Mouse (Mus musculus): ENCODE measurements at regions not wholly inside any gene's neighbourhood (a gene's known extent, or its start where the extent isn't known, plus 50 kb on each side); places are given as distances from the start of the nearest gene placed in this dataset.
A peak's percentile ranks its signal among the peaks of the same experiment; 100 is the strongest.
"Not testable (repeated sequence)": the region's sequence is repeated elsewhere in the genome, so short reads cannot be mapped to it uniquely, and the experiment has no call there.

DNA sequence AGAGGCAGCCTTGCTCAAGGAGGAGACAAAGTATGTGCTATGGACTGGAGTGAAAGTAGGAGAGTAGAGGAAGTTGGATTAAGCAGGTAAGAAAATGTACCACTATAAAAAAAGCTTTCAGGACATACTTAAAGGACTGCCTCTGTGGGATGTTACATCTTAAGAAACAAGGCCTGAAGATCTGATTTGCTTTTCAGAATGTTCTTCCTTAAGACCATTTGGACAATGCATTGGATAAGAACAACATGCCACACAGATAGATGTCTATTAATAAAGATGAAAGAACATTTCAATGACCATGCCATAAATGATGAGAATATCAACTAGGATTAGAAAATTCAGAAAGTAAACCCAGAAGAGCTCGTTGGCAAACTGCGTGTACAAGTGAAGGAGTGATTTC, 276.6 kb upstream of the Ubash3b start:
- 99% methylated on average over 2 of the region's 2 CpGs for WGBS
- Histone ChIP-seq H3K27me3 (no peaks in the 10 kb centered on the region), H3K4me1 (no peaks in the 10 kb centered on the region), H3K27ac (replicated peaks) (no peak overlapping the region), H3K36me3 (peaks cover 67% of the 10 kb centered on the region), H3K4me2 (replicated peaks) (no peak overlapping the region), H3K9ac (replicated peaks) (no peak overlapping the region), H3K9me3 (peaks cover 27% of the 10 kb centered on the region), H3K4me3 (no peak overlapping the region)
- no peak for ATAC-seq (ENCODE audit: low FRiP score, low read depth)

DNA sequence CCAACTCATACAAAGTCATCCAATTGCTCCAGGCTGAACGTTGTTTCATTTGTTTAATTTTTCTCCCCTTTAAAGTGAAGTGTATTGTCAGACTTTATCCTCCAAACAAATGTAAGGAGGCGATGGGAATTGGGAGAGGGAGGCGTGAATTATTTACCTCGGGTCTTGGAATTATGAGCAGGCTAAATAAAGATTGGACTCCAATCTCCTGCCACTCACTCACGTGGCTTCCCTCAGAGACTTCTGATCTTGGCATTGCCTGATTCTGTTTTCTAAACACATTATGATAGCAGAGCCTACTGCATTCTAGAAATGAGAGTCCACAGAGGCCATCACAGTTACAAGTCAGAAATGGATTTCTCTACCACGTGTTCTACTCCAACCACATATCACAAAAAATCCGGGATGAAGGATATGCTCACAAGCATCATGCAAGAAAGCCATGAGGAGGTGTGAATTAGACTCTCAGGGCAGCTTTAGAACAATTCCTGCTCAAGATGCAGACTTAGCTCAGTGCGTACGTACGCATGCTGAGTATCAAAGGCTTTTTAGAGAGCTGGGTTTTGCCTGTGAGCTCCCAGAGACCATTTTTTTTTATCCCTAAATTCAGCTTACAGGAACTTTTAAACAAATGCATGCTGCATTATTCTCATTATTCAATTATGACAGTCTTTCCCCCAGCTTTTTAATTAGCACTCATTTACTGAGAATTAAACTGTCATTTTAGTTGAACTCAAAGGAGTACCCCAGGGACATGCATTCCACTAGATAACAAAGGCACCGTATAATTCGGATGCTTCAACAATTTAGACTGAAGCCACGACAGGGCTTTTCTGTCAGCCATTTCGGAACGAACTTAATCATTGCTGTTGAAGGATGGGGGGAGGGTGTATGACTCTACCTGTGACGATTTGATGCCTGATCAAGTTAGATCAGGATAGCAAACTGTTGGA, 269.2 kb upstream of the Ubash3b start:
- no peaks in the 10 kb centered on the region for H3K27me3 ChIP-seq
- H3K36me3 ChIP-seq, result peaks cover 21% of the 10 kb centered on the region
- peaks cover 27% of the 10 kb centered on the region for H3K4me1 ChIP-seq
- peak overlapping the region; percentile 61 for H3K27ac ChIP-seq (replicated peaks)
- no peak for ATAC-seq (ENCODE audit: low FRiP score, low read depth)
- H3K4me2 ChIP-seq (replicated peaks), result peak overlapping the region; percentile 14; the same call in 1 of the 2 replicates
- no peak overlapping the region for H3K4me3 ChIP-seq
- no peaks in the 10 kb centered on the region for H3K9me3 ChIP-seq
- H3K9ac ChIP-seq (replicated peaks), result no peak overlapping the region
- WGBS, result 39% methylated on average over 16 of the region's 16 CpGs

DNA sequence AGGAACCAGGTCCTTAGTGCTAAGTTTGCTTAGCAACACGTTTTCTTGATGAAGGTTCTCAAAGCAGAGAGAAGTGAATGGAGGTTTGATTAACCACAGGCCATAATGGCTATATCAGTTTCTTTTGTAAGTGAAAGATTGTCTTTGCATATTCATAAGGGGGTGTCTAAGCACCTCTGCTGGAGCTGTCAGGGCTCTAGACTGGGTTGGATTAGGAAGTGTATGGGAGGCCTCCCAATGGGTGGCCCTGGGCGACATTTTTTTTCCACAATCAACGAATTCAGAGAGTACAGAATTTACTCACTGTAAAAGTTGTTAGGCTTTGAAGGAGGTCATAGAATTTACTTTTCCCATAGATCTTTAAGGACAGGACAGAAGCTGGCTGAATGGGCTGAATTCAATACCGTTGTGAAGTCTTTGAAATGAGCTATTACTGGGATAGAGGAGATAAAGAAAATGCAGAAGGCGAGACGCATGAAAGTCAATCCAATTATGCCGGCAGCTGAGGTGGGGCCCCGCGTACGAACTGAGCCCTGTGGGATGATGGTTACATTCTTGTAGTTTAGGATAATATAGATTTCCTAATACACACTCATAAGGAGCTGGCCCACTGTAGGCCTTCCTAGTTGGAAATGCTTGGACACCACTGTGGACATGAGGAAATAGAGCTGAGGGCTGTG, 268.4 kb upstream of the Ubash3b start:
- Histone ChIP-seq H3K4me3 (no peak overlapping the region), H3K4me2 (replicated peaks) (peak overlapping the region; percentile 14; the same call in 1 of the 2 replicates), H3K27me3 (no peaks in the 10 kb centered on the region), H3K9ac (replicated peaks) (no peak overlapping the region), H3K9me3 (no peaks in the 10 kb centered on the region), H3K36me3 (peaks cover 16% of the 10 kb centered on the region), H3K27ac (replicated peaks) (peak overlapping the region; percentile 61), H3K4me1 (peaks cover 31% of the 10 kb centered on the region)
- ATAC-seq (ENCODE audit: low FRiP score, low read depth), result peak; percentile 89
- WGBS, result 19% methylated on average over 10 of the region's 10 CpGs

GRCm38 (mm10) chr9:41429236-41429635, 267.7 kb upstream of the Ubash3b start:
- Histone ChIP-seq H3K27ac (replicated peaks) (no peak overlapping the region), H3K4me2 (replicated peaks) (no peak overlapping the region), H3K9me3 (no peaks in the 10 kb centered on the region), H3K4me1 (peaks cover 31% of the 10 kb centered on the region), H3K4me3 (no peak overlapping the region), H3K9ac (replicated peaks) (no peak overlapping the region), H3K27me3 (no peaks in the 10 kb centered on the region), H3K36me3 (peaks cover 15% of the 10 kb centered on the region)
- 74% methylated on average over 4 of the region's 4 CpGs for WGBS
- no peak for ATAC-seq (ENCODE audit: low FRiP score, low read depth)

GRCm38 (mm10) chr9:41426698-41427097, 265.2 kb upstream of the Ubash3b start:
- WGBS, result 92% methylated on average over 7 of the region's 7 CpGs
- Histone ChIP-seq H3K4me2 (replicated peaks) (no peak overlapping the region), H3K27me3 (no peaks in the 10 kb centered on the region), H3K4me3 (no peak overlapping the region), H3K27ac (replicated peaks) (no peak overlapping the region), H3K9me3 (no peaks in the 10 kb centered on the region), H3K4me1 (peaks cover 31% of the 10 kb centered on the region), H3K9ac (replicated peaks) (no peak overlapping the region), H3K36me3 (peaks cover 11% of the 10 kb centered on the region; the same call in 1 of the 2 replicates)
- no peak for ATAC-seq (ENCODE audit: low FRiP score, low read depth)

GRCm38 (mm10) chr9:41425225-41425624, 263.7 kb upstream of the Ubash3b start:
- Histone ChIP-seq H3K4me2 (replicated peaks) (no peak overlapping the region), H3K27me3 (no peaks in the 10 kb centered on the region), H3K36me3 (peaks cover 14% of the 10 kb centered on the region; the same call in 1 of the 2 replicates), H3K27ac (replicated peaks) (no peak overlapping the region), H3K4me3 (no peak overlapping the region), H3K9ac (replicated peaks) (no peak overlapping the region), H3K4me1 (peaks cover 20% of the 10 kb centered on the region), H3K9me3 (no peaks in the 10 kb centered on the region)
- WGBS, result 64% methylated on average over 6 of the region's 6 CpGs
- ATAC-seq (ENCODE audit: low FRiP score, low read depth), result no peak

DNA sequence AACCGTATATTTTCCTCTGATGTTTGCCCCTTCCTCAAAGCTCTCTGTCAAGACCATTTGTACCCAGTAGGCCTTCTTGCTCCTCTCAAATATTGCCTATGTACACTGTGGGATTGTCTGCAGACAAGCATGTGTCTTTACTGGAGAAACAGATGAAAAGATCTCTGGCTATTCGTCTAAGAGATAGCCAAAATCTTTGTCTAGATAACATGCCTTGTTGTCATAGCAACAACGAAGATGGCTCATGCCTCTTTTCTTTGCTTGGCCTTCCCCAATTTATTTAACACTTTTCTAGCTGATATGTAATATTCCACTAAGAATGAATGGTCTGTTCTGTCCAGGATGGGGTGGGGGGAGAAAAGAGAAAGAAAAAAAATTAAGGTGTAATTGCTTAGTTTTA, 252.3 kb upstream of the Ubash3b start:
- Histone ChIP-seq H3K4me2 (replicated peaks) (no peak overlapping the region), H3K9ac (replicated peaks) (no peak overlapping the region), H3K9me3 (no peaks in the 10 kb centered on the region), H3K27ac (replicated peaks) (no peak overlapping the region), H3K4me3 (no peak overlapping the region), H3K4me1 (peaks cover 16% of the 10 kb centered on the region), H3K27me3 (no peaks in the 10 kb centered on the region), H3K36me3 (peaks cover 30% of the 10 kb centered on the region)
- WGBS, result 49% methylated on average over 3 of the region's 3 CpGs
- no peak for ATAC-seq (ENCODE audit: low FRiP score, low read depth)

- not testable (repeated sequence) for H3K9me3 ChIP-seq; H3K9ac ChIP-seq (replicated peaks); H3K4me2 ChIP-seq (replicated peaks); H3K4me3 ChIP-seq; ATAC-seq (ENCODE audit: low FRiP score, low read depth); H3K27me3 ChIP-seq
- Histone ChIP-seq H3K27ac (replicated peaks) (peak overlapping the region; percentile 54), H3K4me1 (peaks cover 20% of the 10 kb centered on the region), H3K36me3 (peaks cover 26% of the 10 kb centered on the region)
Observed at GRCm38 (mm10) chr9:41413091-41413490, 251.6 kb upstream of the Ubash3b start.

GRCm38 (mm10) chr9:41412174-41412757, 250.8 kb upstream of the Ubash3b start:
- Histone ChIP-seq H3K9me3 (no peaks in the 10 kb centered on the region), H3K36me3 (peaks cover 18% of the 10 kb centered on the region; the same call in 1 of the 2 replicates), H3K27me3 (no peaks in the 10 kb centered on the region), H3K4me1 (peaks cover 25% of the 10 kb centered on the region), H3K9ac (replicated peaks) (no peak overlapping the region), H3K27ac (replicated peaks) (peak overlapping the region; percentile 12), H3K4me3 (no peak overlapping the region), H3K4me2 (replicated peaks) (no peak overlapping the region)
- WGBS, result 16% methylated on average over 5 of the region's 5 CpGs
- ATAC-seq (ENCODE audit: low FRiP score, low read depth), result no peak

DNA sequence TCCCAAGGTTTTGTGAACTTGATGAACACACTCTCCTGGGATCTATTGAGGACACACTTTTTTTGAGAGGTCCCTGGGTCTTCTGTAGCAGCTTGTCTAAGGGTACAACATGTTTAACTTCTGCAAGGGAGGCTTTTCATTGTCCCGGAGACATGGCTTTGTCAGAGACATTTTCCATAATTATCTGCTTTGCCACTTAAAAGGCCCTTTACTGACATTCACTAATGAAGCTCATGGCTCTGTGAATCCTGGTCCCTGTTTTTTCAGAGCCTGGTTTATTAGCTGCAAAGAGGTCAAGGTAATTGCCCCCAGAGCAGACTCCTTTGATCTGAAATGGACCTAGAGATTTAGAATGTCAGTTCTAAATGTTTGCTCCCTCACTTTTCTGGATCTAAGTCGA, 246.8 kb upstream of the Ubash3b start:
- H3K9ac ChIP-seq (replicated peaks), result no peak overlapping the region
- H3K27me3 ChIP-seq, result no peaks in the 10 kb centered on the region
- H3K4me1 ChIP-seq, result peaks cover 18% of the 10 kb centered on the region
- no peak overlapping the region for H3K4me3 ChIP-seq
- H3K27ac ChIP-seq (replicated peaks), result no peak overlapping the region
- peaks cover 16% of the 10 kb centered on the region for H3K36me3 ChIP-seq
- WGBS, result 50% methylated on average over 2 of the region's 2 CpGs
- no peak overlapping the region for H3K4me2 ChIP-seq (replicated peaks)
- ATAC-seq (ENCODE audit: low FRiP score, low read depth), result no peak
- no peaks in the 10 kb centered on the region for H3K9me3 ChIP-seq

DNA sequence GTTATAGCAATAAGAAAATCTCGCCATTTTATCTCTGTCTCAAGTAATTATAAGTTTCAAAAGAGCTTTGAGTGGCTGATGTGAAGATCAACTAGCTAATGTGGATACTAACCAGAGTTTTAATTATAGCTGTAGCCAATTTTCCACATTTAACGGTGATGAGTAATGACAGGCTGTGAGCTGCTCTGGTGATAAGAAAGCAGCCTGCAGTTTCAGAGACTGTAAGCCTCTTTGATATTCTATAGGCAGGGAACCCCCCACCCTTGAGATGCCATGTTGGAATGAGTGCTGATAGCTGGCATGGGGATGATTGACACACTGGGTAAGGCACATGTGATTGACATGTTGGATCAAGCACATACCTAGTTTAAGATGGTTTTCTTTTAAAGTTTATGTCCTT, 245.6 kb upstream of the Ubash3b start:
- no peak for ATAC-seq (ENCODE audit: low FRiP score, low read depth)
- peaks cover 28% of the 10 kb centered on the region for H3K36me3 ChIP-seq
- no peak overlapping the region for H3K9ac ChIP-seq (replicated peaks)
- 73% methylated on average over 2 of the region's 2 CpGs for WGBS
- H3K27me3 ChIP-seq, result no peaks in the 10 kb centered on the region
- no peaks in the 10 kb centered on the region for H3K9me3 ChIP-seq
- H3K4me1 ChIP-seq, result peaks cover 8% of the 10 kb centered on the region; the same call in 1 of the 2 replicates
- H3K4me3 ChIP-seq, result no peak overlapping the region
- H3K27ac ChIP-seq (replicated peaks), result no peak overlapping the region
- no peak overlapping the region for H3K4me2 ChIP-seq (replicated peaks)

GRCm38 (mm10) chr9:41402942-41403341, 241.4 kb upstream of the Ubash3b start:
- Histone ChIP-seq H3K9ac (replicated peaks) (no peak overlapping the region), H3K27ac (replicated peaks) (no peak overlapping the region), H3K4me2 (replicated peaks) (no peak overlapping the region), H3K4me1 (peaks cover 3% of the 10 kb centered on the region; the same call in 1 of the 2 replicates), H3K27me3 (no peaks in the 10 kb centered on the region), H3K4me3 (no peak overlapping the region), H3K36me3 (peaks cover 44% of the 10 kb centered on the region), H3K9me3 (no peaks in the 10 kb centered on the region)
- no peak for ATAC-seq (ENCODE audit: low FRiP score, low read depth)
- whole genome bisulfite sequencing, result 74% methylated on average over 3 of the region's 3 CpGs
